Mouse (Mus musculus) CH12.LX (cell line): ENCODE data around the gene Pik3c2b. TPM values are rescaled to one million over a fixed set of nuclear protein-coding genes. Genes with fewer than 3 reads are reported as not detected.

ENCODE experiments used
- DNase-seq: peaks from one replicate; pipeline ENCODE4 v3.0.0-alpha.2; 2013; ENCODE audit errors: extremely low read depth
- H3K27ac ChIP-seq: 2 replicates; pipeline ENCODE4 v1.5.1; 2012; ENCODE audit warnings: low read depth, mild to moderate bottlenecking, control low read depth, moderate library complexity; ENCODE audit not compliant: insufficient read depth
- H3K27me3 ChIP-seq: replicated peaks from 2 replicates; pipeline ENCODE3; 2012; ENCODE audit warnings: inconsistent platforms
- H3K36me3 ChIP-seq, 2 experiments: replicated peaks in 1 of 2; 2 replicates each; pipeline versions ENCODE3 to v1.6.1; 2012; ENCODE audit warnings: inconsistent platforms in 1 of 2, low read length in 1 of 2, mild to moderate bottlenecking in 1 of 2, mixed read lengths in 1 of 2, moderate library complexity in 1 of 2; ENCODE audit not compliant: control insufficient read depth in 1 of 2, insufficient read depth in 1 of 2
- H3K4me1 ChIP-seq, 2 experiments: 2 replicates each; pipeline ENCODE4 v1.6.1; 2012; ENCODE audit warnings: inconsistent platforms in 1 of 2, moderate library complexity in 1 of 2; ENCODE audit not compliant: insufficient read depth in 2 of 2, control insufficient read depth in 1 of 2
- H3K4me2 ChIP-seq: 2 replicates; pipeline ENCODE4 v1.6.1; 2012; ENCODE audit warnings: low read depth, mild to moderate bottlenecking, control low read depth; ENCODE audit not compliant: poor library complexity, insufficient read depth, severe bottlenecking
- H3K4me3 ChIP-seq, 3 experiments: fragments of 150-350 bp in 1 of 3; sonication (generic) in 1 of 3; replicated peaks in 1 of 3; 2 replicates each; pipeline versions ENCODE3 to v1.5.1; 2011 to 2012; ENCODE audit warnings: low read depth in 2 of 3, low read length in 2 of 3, mild to moderate bottlenecking in 2 of 3, moderate library complexity in 2 of 3, control low read depth in 1 of 3, improper control_type of control experiment in 1 of 3, inconsistent platforms in 1 of 3, mixed read lengths in 1 of 3; ENCODE audit not compliant: poor library complexity in 1 of 3
- H3K79me2 ChIP-seq: replicated peaks from 2 replicates; pipeline ENCODE4 v1.6.1; 2012; ENCODE audit warnings: mild to moderate bottlenecking, moderate library complexity; ENCODE audit not compliant: control insufficient read depth, poor library complexity, insufficient read depth, severe bottlenecking; ENCODE audit errors: extremely low read depth
- H3K9ac ChIP-seq: 2 replicates; pipeline ENCODE4 v1.6.1; 2012; ENCODE audit warnings: low read depth, mild to moderate bottlenecking, control low read depth, moderate library complexity; ENCODE audit not compliant: insufficient read depth
- H3K9me3 ChIP-seq: replicated peaks from 2 replicates; pipeline ENCODE3; 2012; ENCODE audit warnings: low read length, inconsistent platforms, mixed read lengths
- BHLHE40 ChIP-seq: IDR thresholded peaks from 2 replicates; pipeline ENCODE4 v1.6.1; 2011; ENCODE audit warnings: mild to moderate bottlenecking, low read depth, low read length, improper control_type of control experiment
- CHD1 ChIP-seq: IDR thresholded peaks from 2 replicates; pipeline ENCODE4 v1.6.1; 2012; ENCODE audit warnings: low read depth, low read length, improper control_type of control experiment, inconsistent platforms
- CTCF ChIP-seq, 2 experiments: IDR thresholded peaks in 1 of 2; conservative IDR thresholded peaks in 1 of 2; 2 replicates each; pipeline ENCODE4 v1.5.1; 2011 to 2012; ENCODE audit warnings: low read depth in 2 of 2, low read length in 2 of 2, improper control_type of control experiment in 1 of 2, inconsistent platforms in 1 of 2, mild to moderate bottlenecking in 1 of 2, moderate library complexity in 1 of 2
- E2F4 ChIP-seq: IDR thresholded peaks from 2 replicates; pipeline ENCODE4 v1.6.1; 2011; ENCODE audit warnings: low read depth, low read length, improper control_type of control experiment; ENCODE audit not compliant: insufficient replicate concordance
- EP300 ChIP-seq: IDR thresholded peaks from 2 replicates; pipeline ENCODE4 v1.6.1; 2011; ENCODE audit warnings: low read length, improper control_type of control experiment
- ETS1 ChIP-seq: conservative IDR thresholded peaks from 2 replicates; pipeline ENCODE4 v1.6.1; 2012; ENCODE audit warnings: low read depth, mild to moderate bottlenecking, inconsistent platforms, low read length, improper control_type of control experiment, moderate library complexity
- GABPA ChIP-seq: IDR thresholded peaks from 2 replicates; pipeline ENCODE4 v1.6.1; 2012; ENCODE audit warnings: low read depth, low read length, improper control_type of control experiment, inconsistent platforms; ENCODE audit not compliant: insufficient replicate concordance
- JUND ChIP-seq: conservative IDR thresholded peaks from 2 replicates; pipeline ENCODE4 v1.6.1; 2011; ENCODE audit warnings: low read depth, low read length, improper control_type of control experiment
- KAT2A ChIP-seq: IDR thresholded peaks from 2 replicates; pipeline ENCODE4 v1.6.1; 2012; ENCODE audit warnings: low read length, improper control_type of control experiment, inconsistent platforms; ENCODE audit not compliant: insufficient replicate concordance
- MAX ChIP-seq: IDR thresholded peaks from 2 replicates; pipeline ENCODE4 v1.6.1; 2011; ENCODE audit warnings: low read length, improper control_type of control experiment
- MXI1 ChIP-seq: IDR thresholded peaks from 2 replicates; pipeline ENCODE4 v1.6.1; 2011; ENCODE audit warnings: mild to moderate bottlenecking, low read depth, low read length, improper control_type of control experiment
- NELFE ChIP-seq: IDR thresholded peaks from 2 replicates; pipeline ENCODE4 v1.6.1; 2011; ENCODE audit warnings: low read depth, low read length, improper control_type of control experiment
- NRF1 ChIP-seq: IDR thresholded peaks from 2 replicates; pipeline ENCODE4 v1.6.1; 2014; ENCODE audit warnings: low read depth, mild to moderate bottlenecking, inconsistent platforms, low read length, improper control_type of control experiment, moderate library complexity
- PAX5 ChIP-seq: IDR thresholded peaks from 2 replicates; pipeline ENCODE4 v1.6.1; 2012; ENCODE audit warnings: low read length, inconsistent platforms, mixed read lengths
- POLR2A ChIP-seq: IDR thresholded peaks from 2 replicates; pipeline ENCODE4 v1.6.1; 2011; ENCODE audit warnings: low read depth, mild to moderate bottlenecking, improper control_type of control experiment, low read length
- POLR2AphosphoS2 ChIP-seq: IDR thresholded peaks from 2 replicates; pipeline ENCODE4 v1.6.1; 2011; ENCODE audit warnings: low read depth, low read length, improper control_type of control experiment
- RCOR1 ChIP-seq: conservative IDR thresholded peaks from 2 replicates; pipeline ENCODE4 v1.6.1; 2012; ENCODE audit warnings: low read depth, mild to moderate bottlenecking, inconsistent platforms, low read length, improper control_type of control experiment
- TBP ChIP-seq: conservative IDR thresholded peaks from 2 replicates; pipeline ENCODE4 v1.6.1; 2011; ENCODE audit warnings: low read depth, low read length, improper control_type of control experiment
- TCF12 ChIP-seq: IDR thresholded peaks from 2 replicates; pipeline ENCODE4 v1.6.1; 2014; ENCODE audit warnings: low read depth, mild to moderate bottlenecking, inconsistent platforms, low read length, improper control_type of control experiment
- UBTF ChIP-seq: IDR thresholded peaks from 2 replicates; pipeline ENCODE4 v1.6.1; 2012; ENCODE audit warnings: low read depth, mild to moderate bottlenecking, inconsistent platforms, low read length, improper control_type of control experiment, moderate library complexity
- USF2 ChIP-seq: conservative IDR thresholded peaks from 2 replicates; pipeline ENCODE4 v1.6.1; 2011; ENCODE audit warnings: low read depth, low read length, improper control_type of control experiment
- ZC3H11A ChIP-seq: IDR thresholded peaks from 2 replicates; pipeline ENCODE4 v1.6.1; 2012; ENCODE audit warnings: low read depth, mild to moderate bottlenecking, inconsistent platforms, low read length, improper control_type of control experiment
- ZKSCAN1 ChIP-seq: IDR thresholded peaks from 2 replicates; pipeline ENCODE4 v1.6.1; 2012; ENCODE audit warnings: low read depth, inconsistent platforms, low read length, improper control_type of control experiment, borderline replicate concordance
- ZMIZ1 ChIP-seq: IDR thresholded peaks from 2 replicates; pipeline ENCODE4 v1.6.1; 2012; ENCODE audit warnings: low read depth, mild to moderate bottlenecking, inconsistent platforms, low read length, improper control_type of control experiment
- ZNF384 ChIP-seq: IDR thresholded peaks from 2 replicates; pipeline ENCODE4 v1.6.1; 2012; ENCODE audit warnings: low read depth, low read length, improper control_type of control experiment, inconsistent platforms
- dilution Hi-C: fragments of 300-500 bp; cut with MboI; formaldehyde crosslinking; loops from 2 replicates; pipeline ENCODE4 v1.14.3; 2020; ENCODE audit warnings: low sequenced_read_pairs; ENCODE audit not compliant: extremely low pct_unique_long_range_greater_than_20kb, extremely low pct_ligation_motif_present
- in situ Hi-C: fragments of 300-500 bp; cut with MboI; formaldehyde crosslinking; loops from 3 replicates; pipeline ENCODE4 v1.14.3; 2019; ENCODE audit warnings: low sequenced_read_pairs, low pct_ligation_motif_present, low pct_unique_long_range_greater_than_20kb, mixed read lengths
- polyA plus RNA-seq: library from polyadenylated mRNA; unstranded; fragments of >175 nt; gene quantifications from 2 replicates; pipeline ENCODE4 v1.2.1, GENCODE M21; 2012; ENCODE audit warnings: low read depth; ENCODE audit not compliant: insufficient read length
- total RNA-seq, 2 experiments: library from RNA; depleted of rRNA; stranded (reverse); fragments of 300-350 nt in 1 of 2; fragments of >200 nt in 1 of 2; gene quantifications; 2 replicates each; pipeline ENCODE4 v1.2.3; 2012 to 2014

The Pik3c2b gene
- total and polyA plus RNA-seq, 3 experiments: 8.7 to 16.5 (median 12.0) TPM

GRCm38 (mm10) chr1:133119931-133120712 lies 74.7 kb downstream of the Pik3c2b start:
- H3K79me2 ChIP-seq: no peaks in the 10 kb centered on the region
- no peak for DNase-seq
- in situ Hi-C loops: no loop called here
- H3K4me2 ChIP-seq: no peak overlapping the region
- dilution Hi-C loops: no loop called here
- TF ChIP-seq ZKSCAN1 (no peak), ETS1 (no peak), EP300 (no peak), MAX (no peak), PAX5 (no peak), MXI1 (no peak), POLR2A (no peak), BHLHE40 (no peak), POLR2AphosphoS2 (no peak), TCF12 (no peak), E2F4 (no peak), ZNF384 (no peak)
- TF ChIP-seq, all 38 proteins: peak for 0
- Histone ChIP-seq H3K36me3 (no peaks in the 10 kb centered on the region), H3K9me3 (no peaks in the 10 kb centered on the region), H3K27me3 (no peaks in the 10 kb centered on the region), H3K4me3 (no peak overlapping the region), H3K9ac (no peak overlapping the region), H3K27ac (no peak overlapping the region), H3K4me1 (no peaks in the 10 kb centered on the region)

GRCm38 (mm10) chr1:133121246-133121645 lies 75.8 kb downstream of the Pik3c2b start:
- dilution Hi-C loops: no loop called here
- in situ Hi-C loops: no loop called here
- Histone ChIP-seq H3K27ac (no peak overlapping the region), H3K27me3 (no peaks in the 10 kb centered on the region), H3K4me2 (no peak overlapping the region), H3K9ac (no peak overlapping the region), H3K79me2 (no peaks in the 10 kb centered on the region), H3K36me3 (no peaks in the 10 kb centered on the region), H3K4me3 (no peak overlapping the region), H3K4me1 (no peaks in the 10 kb centered on the region), H3K9me3 (no peaks in the 10 kb centered on the region)
- no peak for DNase-seq
- no peak for TF ChIP-seq CTCF (conservative IDR thresholded peaks at IDR 0.05 in 1 of 2, IDR thresholded peaks at IDR 0.05 in 1 of 2; ENCODE audit: low read depth in 2 of 2, low read length in 2 of 2)

- Histone ChIP-seq H3K9me3 (no peaks in the 10 kb centered on the region), H3K9ac (no peak overlapping the region), H3K4me1 (peaks cover 0 to 4% of the 10 kb centered on the region in 2 experiments; a peak in 1 of 4 replicates), H3K4me3 (no peak overlapping the region), H3K4me2 (no peak overlapping the region), H3K36me3 (no peaks in the 10 kb centered on the region), H3K27ac (no peak overlapping the region), H3K27me3 (no peaks in the 10 kb centered on the region), H3K79me2 (no peaks in the 10 kb centered on the region)
- no peak for DNase-seq
- dilution Hi-C loops: no loop called here
- in situ Hi-C loops: no loop called here
- TF ChIP-seq CHD1 (no peak), MAX (no peak), E2F4 (no peak), JUND (no peak), ZC3H11A (no peak), ZMIZ1 (no peak), TBP (no peak), USF2 (no peak), RCOR1 (no peak), GABPA (no peak), KAT2A (no peak), ZNF384 (no peak), MXI1 (no peak), PAX5 (no peak), NRF1 (no peak), ZKSCAN1 (no peak), POLR2A (no peak), UBTF (no peak), NELFE (no peak)
Observed at GRCm38 (mm10) chr1:133124137-133124536, 78.7 kb downstream of the Pik3c2b start.
